Mouse (Mus musculus) ES-CJ7 (cell line): ENCODE results near the gene Map2k5.

ENCODE experiments used
- DNase-seq: peaks from one replicate; pipeline ENCODE4 v3.0.0; 2011; ENCODE audit warnings: low read depth, low spot score

The Map2k5 gene

GRCm38 (mm10) chr9:63187310-63187709, 190.4 kb downstream of the Map2k5 start:
- no peak for DNase-seq

- DNase-seq: no peak
Observed at GRCm38 (mm10) chr9:63185249-63185648, 192.5 kb downstream of the Map2k5 start.

GRCm38 (mm10) chr9:63183864-63184263, 193.8 kb downstream of the Map2k5 start:
- DNase-seq: no peak

GRCm38 (mm10) chr9:63182306-63182960, 195.3 kb downstream of the Map2k5 start:
- DNase-seq: no peak

- DNase-seq: no peak
Observed at GRCm38 (mm10) chr9:63181337-63182178, 196.1 kb downstream of the Map2k5 start.

GRCm38 (mm10) chr9:63178296-63178695, 199.4 kb downstream of the Map2k5 start:
- no peak for DNase-seq

GRCm38 (mm10) chr9:63174001-63174721, 203.5 kb downstream of the Map2k5 start:
- DNase-seq: no peak

- DNase-seq: no peak
Observed at GRCm38 (mm10) chr9:63171951-63172350, 205.8 kb downstream of the Map2k5 start.

- DNase-seq: no peak
Observed at GRCm38 (mm10) chr9:63169127-63169526, 208.6 kb downstream of the Map2k5 start.

GRCm38 (mm10) chr9:63165070-63165469, 212.6 kb downstream of the Map2k5 start:
- DNase-seq: no peak

GRCm38 (mm10) chr9:63163756-63164155, 213.9 kb downstream of the Map2k5 start:
- peak; percentile 20 for DNase-seq

- DNase-seq: no peak
Observed at GRCm38 (mm10) chr9:63151949-63152348, 225.8 kb downstream of the Map2k5 start.

GRCm38 (mm10) chr9:63151072-63151870, 226.4 kb downstream of the Map2k5 start:
- peak; percentile 77 for DNase-seq

- DNase-seq: no peak
Observed at GRCm38 (mm10) chr9:63150086-63150800, 227.5 kb downstream of the Map2k5 start.

- DNase-seq: peak; percentile 68
Observed at GRCm38 (mm10) chr9:63149372-63149766, 228.3 kb downstream of the Map2k5 start.

GRCm38 (mm10) chr9:63148410-63149371, 229.0 kb downstream of the Map2k5 start, which contains the start of gene Skor1:
Skor1 (minus strand) TSS chr9:63148961.
- peak; percentile 22 for DNase-seq

- DNase-seq: peak; percentile 28
Observed at GRCm38 (mm10) chr9:63147786-63148409, 229.8 kb downstream of the Map2k5 start.

- DNase-seq: no peak
Observed at GRCm38 (mm10) chr9:63147296-63147695, 230.4 kb downstream of the Map2k5 start.

GRCm38 (mm10) chr9:63146856-63147274, 230.8 kb downstream of the Map2k5 start:
- DNase-seq: peak; percentile 91
